Mouse (Mus musculus): ENCODE measurements around the gene Dnah14. TPM values are rescaled to one million over a fixed set of nuclear protein-coding genes. Genes with fewer than 3 reads are reported as not detected.
"Not testable (repeated sequence)": the region's sequence is repeated elsewhere in the genome, so short reads cannot be mapped to it uniquely, and the experiment has no call there.

Gene Dnah14
- polyA plus RNA-seq, 1 experiment from 2014 or later, result not detected

- WGBS (ENCODE audit: missing documents), result 70% methylated on average over 11 of the region's 12 CpGs
- Histone ChIP-seq H3K79me2 (ENCODE audit: inconsistent target) (no peaks in the 10 kb centered on the region), H3K36me3 (ENCODE audit: inconsistent target) (no peaks in the 10 kb centered on the region)
These were observed 61.8 kb downstream of the Dnah14 start for GRCm38 (mm10) chr1:181637997-181638713.

GRCm38 (mm10) chr1:181640383-181640782 is 64.0 kb downstream of the Dnah14 start:
- no peak overlapping the region for H3K27ac ChIP-seq
- 67% methylated on average over 2 of the region's 2 CpGs for whole genome bisulfite sequencing (ENCODE audit: missing documents)
- H3K79me2 ChIP-seq (ENCODE audit: inconsistent target), result no peaks in the 10 kb centered on the region
- H3K4me3 ChIP-seq (ENCODE audit: inconsistent target), result no peak overlapping the region
- no peaks in the 10 kb centered on the region for H3K36me3 ChIP-seq (ENCODE audit: inconsistent target)

More at GRCm38 (mm10) chr1:181637997-181638713, 61.8 kb downstream of the Dnah14 start:
- H3K27ac ChIP-seq, result no peak overlapping the region
- H3K4me3 ChIP-seq (ENCODE audit: inconsistent target), result no peak overlapping the region

GRCm38 (mm10) chr1:181647467-181647866 is 71.1 kb downstream of the Dnah14 start:
- Histone ChIP-seq H3K36me3 (ENCODE audit: inconsistent target) (no peaks in the 10 kb centered on the region), H3K79me2 (ENCODE audit: inconsistent target) (no peaks in the 10 kb centered on the region), H3K27ac (no peak overlapping the region), H3K4me3 (ENCODE audit: inconsistent target) (no peak overlapping the region)
- 82% methylated on average over 8 of the region's 8 CpGs for WGBS (ENCODE audit: missing documents)

DNA sequence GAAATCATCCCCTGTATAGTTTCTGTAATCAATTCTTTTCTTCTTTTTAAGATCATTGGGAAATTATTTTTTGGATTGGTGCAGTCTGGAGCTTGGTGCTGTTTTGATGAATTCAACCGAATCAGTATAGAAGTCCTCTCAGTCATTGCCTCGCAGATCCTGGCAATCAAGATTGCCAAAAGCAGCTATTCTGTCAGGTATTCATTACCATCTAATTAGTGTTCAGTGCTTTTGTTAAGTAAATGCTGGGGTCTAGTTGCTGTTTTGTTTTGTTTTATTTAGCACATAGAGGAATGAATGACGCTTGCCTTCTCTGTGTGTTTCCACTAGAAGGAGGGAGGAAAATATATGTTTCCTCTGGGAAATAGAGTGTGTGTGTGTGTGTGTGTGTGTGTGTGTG is 77.1 kb downstream of the Dnah14 start:
- Histone ChIP-seq H3K79me2 (ENCODE audit: inconsistent target) (no peaks in the 10 kb centered on the region), H3K27ac (no peak overlapping the region), H3K4me3 (ENCODE audit: inconsistent target) (no peak overlapping the region), H3K36me3 (ENCODE audit: inconsistent target) (no peaks in the 10 kb centered on the region)
- WGBS (ENCODE audit: missing documents), result 80% methylated on average over 3 of the region's 3 CpGs

GRCm38 (mm10) chr1:181656421-181656820 is 80.1 kb downstream of the Dnah14 start:
- no peak overlapping the region for H3K4me3 ChIP-seq (ENCODE audit: inconsistent target)
- no peaks in the 10 kb centered on the region for H3K79me2 ChIP-seq (ENCODE audit: inconsistent target)
- WGBS (ENCODE audit: missing documents), result 89% methylated on average over 3 of the region's 5 CpGs
- no peak overlapping the region for H3K27ac ChIP-seq
- no peaks in the 10 kb centered on the region for H3K36me3 ChIP-seq (ENCODE audit: inconsistent target)

- no peak overlapping the region for H3K27ac ChIP-seq
- H3K4me3 ChIP-seq (ENCODE audit: inconsistent target), result no peak overlapping the region
- H3K79me2 ChIP-seq (ENCODE audit: inconsistent target), result no peaks in the 10 kb centered on the region
- H3K36me3 ChIP-seq (ENCODE audit: inconsistent target), result no peaks in the 10 kb centered on the region
- 73% methylated on average over 4 of the region's 4 CpGs for WGBS (ENCODE audit: missing documents)
These were observed 90.4 kb downstream of the Dnah14 start for GRCm38 (mm10) chr1:181666801-181667200.

DNA sequence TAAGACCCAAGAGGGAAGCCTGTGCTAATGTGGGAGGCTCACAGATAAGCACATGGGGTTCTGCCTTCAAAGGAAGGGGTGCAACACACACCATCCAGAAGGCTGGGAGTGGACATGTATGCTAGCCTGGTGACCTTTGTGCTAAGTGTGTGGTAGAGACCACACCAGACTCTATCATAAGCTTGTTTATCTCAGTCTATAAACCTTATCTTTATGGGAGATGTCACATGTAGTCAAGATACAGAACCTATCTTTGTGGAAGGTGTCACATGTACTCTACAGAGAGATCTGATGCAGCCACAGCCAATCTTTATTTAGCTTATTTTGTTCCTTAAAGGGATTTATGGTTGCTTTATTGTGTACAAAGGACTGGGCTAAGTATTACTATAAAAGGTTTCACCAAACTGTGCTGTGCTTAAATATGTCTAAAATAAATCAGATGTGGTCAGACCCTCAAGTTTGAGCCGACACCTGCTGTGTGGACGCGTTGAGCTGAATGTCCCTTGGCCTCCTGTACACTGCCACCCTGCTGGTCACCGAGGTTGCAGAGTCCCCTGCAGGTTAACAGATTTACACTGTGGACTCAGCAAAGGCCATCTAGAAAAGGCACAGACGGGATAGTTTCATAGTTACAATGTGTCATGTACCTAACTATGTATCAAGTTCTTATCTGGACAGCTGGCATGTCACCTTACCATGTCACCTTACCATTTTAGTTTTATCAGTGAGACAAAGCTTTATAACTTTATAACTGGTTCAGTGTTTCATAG is 118.6 kb downstream of the Dnah14 start:
- 92% methylated on average over 5 of the region's 5 CpGs for WGBS (ENCODE audit: missing documents)
- Histone ChIP-seq H3K79me2 (ENCODE audit: inconsistent target) (no peaks in the 10 kb centered on the region), H3K4me3 (ENCODE audit: inconsistent target) (no peak overlapping the region), H3K27ac (no peak overlapping the region), H3K36me3 (ENCODE audit: inconsistent target) (no peaks in the 10 kb centered on the region)

GRCm38 (mm10) chr1:181728707-181729106 is 152.3 kb downstream of the Dnah14 start:
- Histone ChIP-seq H3K36me3 (ENCODE audit: inconsistent target) (no peaks in the 10 kb centered on the region), H3K27ac (no peak overlapping the region), H3K4me3 (ENCODE audit: inconsistent target) (no peak overlapping the region), H3K79me2 (ENCODE audit: inconsistent target) (no peaks in the 10 kb centered on the region)
- WGBS (ENCODE audit: missing documents), result 47% methylated on average over 5 of the region's 5 CpGs

DNA sequence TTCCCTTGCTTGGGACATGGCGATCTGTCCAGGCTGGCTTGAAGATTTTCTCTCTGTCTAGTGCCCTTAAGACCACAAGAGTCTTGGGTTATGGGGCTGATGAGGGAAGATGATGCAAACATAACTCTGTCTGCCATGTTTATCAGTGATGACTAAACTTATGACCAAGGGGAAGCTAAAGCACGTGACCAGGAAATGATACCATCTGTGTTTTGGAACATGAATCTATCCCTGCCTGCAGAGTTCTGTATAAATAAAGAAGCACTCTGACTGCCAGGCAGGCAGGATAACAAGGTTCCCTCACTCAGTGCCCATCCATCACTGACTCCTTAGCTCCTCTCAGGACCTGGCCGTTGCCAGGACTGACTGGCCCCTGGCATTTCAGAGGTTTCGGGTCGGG is 157.2 kb downstream of the Dnah14 start:
- 77% methylated on average over 5 of the region's 5 CpGs for WGBS (ENCODE audit: missing documents)
- Histone ChIP-seq H3K27ac (no peak overlapping the region), H3K4me3 (ENCODE audit: inconsistent target) (no peak overlapping the region), H3K36me3 (ENCODE audit: inconsistent target) (no peaks in the 10 kb centered on the region), H3K79me2 (ENCODE audit: inconsistent target) (no peaks in the 10 kb centered on the region)

- WGBS (ENCODE audit: missing documents), result 91% methylated on average over 5 of the region's 5 CpGs
- H3K36me3 ChIP-seq (ENCODE audit: inconsistent target), result no peaks in the 10 kb centered on the region
- no peaks in the 10 kb centered on the region for H3K79me2 ChIP-seq (ENCODE audit: inconsistent target)
- H3K4me3 ChIP-seq (ENCODE audit: inconsistent target), result no peak overlapping the region
- no peak overlapping the region for H3K27ac ChIP-seq
These were observed 163.9 kb downstream of the Dnah14 start for GRCm38 (mm10) chr1:181740259-181740658.

DNA sequence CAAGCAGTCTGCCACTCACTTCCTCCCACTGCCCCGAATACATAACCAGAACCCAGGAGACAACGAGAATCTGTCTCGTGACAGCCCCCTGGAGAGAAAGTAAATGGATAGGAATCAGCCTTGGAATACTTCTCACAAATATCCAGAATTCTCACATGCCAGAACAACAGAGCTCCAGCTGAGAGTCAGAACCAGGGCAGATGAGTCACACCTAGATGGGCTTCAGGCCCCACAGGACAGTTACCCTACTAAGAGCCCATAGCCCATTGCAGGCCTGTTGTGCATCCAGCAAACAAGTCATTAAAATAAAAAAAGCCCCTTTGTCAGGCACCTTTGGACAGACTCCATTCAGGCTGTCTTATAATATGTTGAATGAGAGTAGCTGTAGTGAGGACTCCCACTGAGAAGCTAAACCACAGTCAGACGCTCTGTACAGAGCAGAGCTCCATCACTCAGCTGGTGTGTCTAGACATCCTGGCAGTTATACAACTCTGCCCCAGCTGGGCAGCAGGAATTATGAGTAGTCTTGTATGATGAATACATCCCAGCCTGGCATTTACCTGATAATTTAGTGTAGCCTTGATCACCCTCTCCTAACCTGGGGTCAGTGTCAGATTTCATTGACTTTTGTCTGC is 166.0 kb downstream of the Dnah14 start:
- Histone ChIP-seq H3K79me2 (ENCODE audit: inconsistent target) (no peaks in the 10 kb centered on the region), H3K27ac (no peak overlapping the region), H3K4me3 (ENCODE audit: inconsistent target) (no peak overlapping the region), H3K36me3 (ENCODE audit: inconsistent target) (no peaks in the 10 kb centered on the region)
- 64% methylated on average over 4 of the region's 4 CpGs for WGBS (ENCODE audit: missing documents)

DNA sequence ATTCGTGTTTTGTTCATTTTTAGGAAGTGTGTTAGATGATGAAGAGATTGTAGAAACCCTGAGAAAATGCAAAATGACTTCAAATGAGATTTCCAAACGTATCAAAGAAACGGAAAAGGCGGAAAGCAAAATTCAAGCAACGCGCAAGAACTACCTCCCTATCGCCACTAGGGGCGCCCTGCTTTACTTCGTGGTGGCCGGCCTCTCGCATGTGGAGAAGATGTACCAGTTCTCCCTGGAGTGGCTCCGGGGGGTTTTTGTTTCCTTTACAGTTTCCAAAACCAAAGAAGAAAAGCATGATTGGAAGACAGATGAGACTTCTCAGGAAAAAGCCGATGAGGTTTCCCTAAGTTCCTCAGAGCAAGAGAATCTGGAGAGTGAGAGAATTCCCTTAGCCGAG is 193.0 kb downstream of the Dnah14 start:
- H3K27ac ChIP-seq, result no peak overlapping the region
- no peaks in the 10 kb centered on the region for H3K79me2 ChIP-seq (ENCODE audit: inconsistent target)
- H3K4me3 ChIP-seq (ENCODE audit: inconsistent target), result no peak overlapping the region
- WGBS (ENCODE audit: missing documents), result 71% methylated on average over 14 of the region's 14 CpGs
- no peaks in the 10 kb centered on the region for H3K36me3 ChIP-seq (ENCODE audit: inconsistent target)

GRCm38 (mm10) chr1:181771871-181772270 is 195.5 kb downstream of the Dnah14 start:
- Histone ChIP-seq H3K79me2 (ENCODE audit: inconsistent target) (no peaks in the 10 kb centered on the region), H3K4me3 (ENCODE audit: inconsistent target) (no peak overlapping the region), H3K36me3 (ENCODE audit: inconsistent target) (no peaks in the 10 kb centered on the region), H3K27ac (no peak overlapping the region)
- 100% methylated on average over 3 of the region's 3 CpGs for WGBS (ENCODE audit: missing documents)

DNA sequence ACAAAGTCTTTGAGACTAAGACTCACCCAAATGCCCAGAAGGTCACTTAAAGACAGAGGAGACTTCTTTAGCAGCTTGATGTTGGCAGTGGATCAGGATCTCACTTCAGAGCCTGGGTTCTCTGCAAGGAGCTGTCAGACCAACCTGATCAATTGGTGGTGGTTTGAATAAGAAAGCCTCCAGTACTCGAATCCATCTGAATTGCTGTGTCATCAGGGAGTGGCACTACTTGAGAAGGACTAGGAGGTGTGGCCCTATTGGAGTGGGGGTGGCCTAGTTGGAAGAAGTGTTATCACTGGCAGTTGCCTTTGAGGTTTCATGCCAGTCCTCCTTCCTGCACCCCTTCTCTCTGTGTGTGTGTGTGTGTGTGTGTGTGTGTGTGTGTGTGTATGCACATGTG is 200.2 kb downstream of the Dnah14 start:
- whole genome bisulfite sequencing (ENCODE audit: missing documents), result 68% methylated on average over 1 of the region's 1 CpGs
- Histone ChIP-seq H3K36me3 (ENCODE audit: inconsistent target) (no peaks in the 10 kb centered on the region), H3K79me2 (ENCODE audit: inconsistent target) (no peaks in the 10 kb centered on the region), H3K4me3 (ENCODE audit: inconsistent target) (no peak overlapping the region), H3K27ac (no peak overlapping the region)

- not testable (repeated sequence) for H3K79me2 ChIP-seq (ENCODE audit: inconsistent target); H3K36me3 ChIP-seq (ENCODE audit: inconsistent target); H3K27ac ChIP-seq; H3K4me3 ChIP-seq (ENCODE audit: inconsistent target)
- WGBS (ENCODE audit: missing documents), result 96% methylated on average over 6 of the region's 11 CpGs
These were observed 206.2 kb downstream of the Dnah14 start for GRCm38 (mm10) chr1:181782600-181782999.
